Mouse (Mus musculus) megakaryocyte, embryonic 14.5 days (primary cell): ENCODE data around the gene Slc35b2.

ENCODE experiments used
- FLI1 ChIP-seq: IDR thresholded peaks from 2 replicates; pipeline ENCODE4 v1.6.1; 2012; ENCODE audit warnings: low read length, inconsistent platforms, mixed read lengths
- GATA1 ChIP-seq: IDR thresholded peaks from 3 replicates; pipeline ENCODE4 v1.6.1; 2012; ENCODE audit warnings: mixed read lengths, low read length, inconsistent platforms, borderline replicate concordance

GRCm38 (mm10) chr17:45551249-45551796 lies 12.4 kb upstream of the Slc35b2 start:
- TF ChIP-seq GATA1 = no peak
- no peak for TF ChIP-seq FLI1
